24 mouse cellular contexts compared by ENCODE assay signal in genomic region chr6:126963426-126963825, GRCm38 (mm10). TPM values are rescaled to one million over a fixed set of nuclear protein-coding genes. Genes with fewer than 3 reads are reported as not detected.
DNase-seq lines count a peak whose midpoint lies in the region; TF ChIP-seq lines count a peak whose summit lies in the region.
"Had no signal": no experiment of that assay in that cellular context is flagged by ENCODE, and none has a peak within 500 bp of the region (broad histone marks: within the 10 kb centered on the region; RNA-seq: fewer than 3 reads in every experiment).

No protein-coding gene starts in this region.

- TF ChIP-seq CTCF in MEL (IDR thresholded peaks at IDR 0.05 in 2 of 3, conservative IDR thresholded peaks at IDR 0.05 in 1 of 3; ENCODE audit: control insufficient read depth in 1 of 3, insufficient read depth in 1 of 3, low read depth in 2 of 3, low read length in 3 of 3, poor library complexity in 1 of 3, severe bottlenecking in 1 of 3), result no peak

- 84% methylated on average over 9 of the region's 9 CpGs for WGBS in heart, embryonic 10.5 days

- H3K9me3 ChIP-seq in heart, embryonic 10.5 days, result no peaks in the 10 kb centered on the region
- H3K9me3 ChIP-seq in MEL (replicated peaks; ENCODE audit: insufficient read depth, low read length), result no peaks in the 10 kb centered on the region
- H3K9me3 ChIP-seq: embryonic facial prominence, embryonic 12.5 days; forebrain, embryonic 12.5 days; hindbrain, embryonic 15.5 days had no signal

- H3K27me3 ChIP-seq in heart, embryonic 10.5 days (ENCODE audit: insufficient read depth, poor library complexity, severe bottlenecking), result no peaks in the 10 kb centered on the region
- H3K27me3 ChIP-seq in MEL (ENCODE audit: control insufficient read depth in 1 of 2, insufficient read depth in 2 of 2, low read length in 2 of 2), result no peaks in the 10 kb centered on the region
- H3K27me3 ChIP-seq: embryonic facial prominence, embryonic 12.5 days; forebrain, embryonic 12.5 days; hindbrain, embryonic 15.5 days; Patski had no signal

- intact Hi-C loops in gastrocnemius, postnatal 36 days (cut with DNase I), result no loop called here
- intact Hi-C loops in heart, postnatal 10 days (cut with DNase I), result no loop called here

- peaks cover 3% of the 10 kb centered on the region; the same call in 1 of the 2 replicates for H3K36me3 ChIP-seq in heart, embryonic 10.5 days
- H3K36me3 ChIP-seq in MEL (ENCODE audit: control insufficient read depth in 1 of 2, insufficient read depth in 2 of 2, low read length in 2 of 2), result peaks cover 3 to 8% of the 10 kb centered on the region in 2 experiments
- H3K36me3 ChIP-seq: embryonic facial prominence, embryonic 12.5 days had no signal

- no peak for TF ChIP-seq POLR2A in MEL (IDR thresholded peaks at IDR 0.05; ENCODE audit: control insufficient read depth in 1 of 2, insufficient read depth in 1 of 2, low read depth in 1 of 2, low read length in 2 of 2, poor library complexity in 1 of 2)

- no peak overlapping the region for H3K4me3 ChIP-seq in heart, embryonic 10.5 days
- no peak overlapping the region for H3K4me3 ChIP-seq in MEL (ENCODE audit: control insufficient read depth in 1 of 2, insufficient read depth in 1 of 2, low read depth in 2 of 2, low read length in 2 of 2)
- H3K4me3 ChIP-seq: embryonic facial prominence, embryonic 12.5 days; forebrain, embryonic 12.5 days; hindbrain, embryonic 15.5 days had no signal

- H3K27ac ChIP-seq in heart, embryonic 10.5 days, result no peak overlapping the region
- peak overlapping the region; percentile 57; the same call in 1 of the 2 replicates for H3K27ac ChIP-seq in MEL (ENCODE audit: control insufficient read depth, low read depth, low read length)
- H3K27ac ChIP-seq: embryonic facial prominence, embryonic 12.5 days; forebrain, embryonic 12.5 days; hindbrain, embryonic 15.5 days had no signal

- TF ChIP-seq EP300 in MEL (IDR thresholded peaks at IDR 0.05; ENCODE audit: low read depth in 1 of 2, low read length in 2 of 2), result no peak

- H3K9ac ChIP-seq in MEL (ENCODE audit: control insufficient read depth, low read depth, low read length, poor library complexity, severe bottlenecking), result no peak overlapping the region
- H3K9ac ChIP-seq: embryonic facial prominence, embryonic 12.5 days; forebrain, embryonic 12.5 days; hindbrain, embryonic 15.5 days had no signal

- H3K79me2 ChIP-seq in MEL (ENCODE audit: control insufficient read depth, insufficient read depth, low read length, poor library complexity), result no peaks in the 10 kb centered on the region

- DNase-seq in gastrocnemius, adult 18-20 months (ENCODE audit: low spot score), result peak; percentile 21
- DNase-seq in gastrocnemius, postnatal 36 days, result no peak
- peak; percentile 36 to 55 for DNase-seq in heart, postnatal 10 days
- DNase-seq in heart, embryonic 10.5 days (ENCODE audit: low spot score), result no peak
- peak; percentile 13 for DNase-seq in MEL (ENCODE audit: low read depth, low spot score)
- DNase-seq in gastrocnemius, postnatal 25 days, result peak; percentile 26
- no peak for DNase-seq in adrenal gland, postnatal 36 days
- DNase-seq: adrenal gland, adult 2 months; adrenal gland, postnatal 25 days; cerebellum, adult 2 months; cerebellum, postnatal 10 days; heart, adult 11 months; kidney, adult 8-10 months had no signal

- peaks cover 23% of the 10 kb centered on the region for H3K4me1 ChIP-seq in heart, embryonic 10.5 days
- peaks cover 0 to 3% of the 10 kb centered on the region in 2 experiments; a peak in 2 of 4 replicates for H3K4me1 ChIP-seq in MEL (ENCODE audit: control insufficient read depth in 1 of 2, insufficient read depth in 2 of 2, low read length in 2 of 2)
- H3K4me1 ChIP-seq: embryonic facial prominence, embryonic 12.5 days; forebrain, embryonic 12.5 days; hindbrain, embryonic 15.5 days had no signal

- TF ChIP-seq RAD21 in MEL (IDR thresholded peaks at IDR 0.05; ENCODE audit: low read depth, low read length), result no peak

TF ChIP-seq in MEL, 35 proteins besides CTCF, POLR2A, EP300 and RAD21:
- TF ChIP-seq SIN3A (IDR thresholded peaks at IDR 0.05; ENCODE audit: low read length), result no peak
- TF ChIP-seq MAX (IDR thresholded peaks at IDR 0.05; ENCODE audit: low read length), result no peak
- TF ChIP-seq TCF12 (IDR thresholded peaks at IDR 0.05; ENCODE audit: low read depth, low read length), result no peak
- no peak for TF ChIP-seq MEF2A (IDR thresholded peaks at IDR 0.05; ENCODE audit: extremely low read depth, insufficient replicate concordance, low read depth, low read length, poor library complexity, severe bottlenecking)
- TF ChIP-seq ZNF384 (IDR thresholded peaks at IDR 0.05; ENCODE audit: low read depth, low read length), result no peak
- TF ChIP-seq GABPA (IDR thresholded peaks at IDR 0.05; ENCODE audit: low read depth, low read length), result no peak
- TF ChIP-seq CHD2 (IDR thresholded peaks at IDR 0.05; ENCODE audit: low read length), result no peak
- TF ChIP-seq USF2 (IDR thresholded peaks at IDR 0.05; ENCODE audit: borderline replicate concordance in 1 of 2, insufficient read depth in 1 of 2, low read depth in 1 of 2, low read length in 2 of 2), result no peak
- no peak for TF ChIP-seq ZC3H11A (IDR thresholded peaks at IDR 0.05; ENCODE audit: low read depth, low read length)

RNA-seq across cellular contexts. Expression of gene D6Wsu163e, which starts 23.7 kb away (rescaled TPM):
- total RNA-seq in gastrocnemius, adult 18-20 months (2021), result 1 to 10 TPM; 7.2 to 8.4 TPM
- 1 to 10 TPM; 6.3 to 8.4 TPM for total RNA-seq in gastrocnemius, postnatal 36 days (2021)
- total RNA-seq in heart, postnatal 10 days (2021), result 10 to 100 TPM; 12.9 to 14.7 TPM
- polyA plus RNA-seq in heart, embryonic 10.5 days (2016; fragmentation: Nextera tagmentation; extraction: Ambion mirVana), result 12.7 and 12.9 TPM in 2 replicates
- total RNA-seq in MEL (2012; rRNA removed), result 31.4 and 36.6 TPM in 2 replicates
- polyA plus RNA-seq in MEL (2012; ENCODE audit: insufficient read depth in 1 of 2, insufficient read length in 2 of 2, low read depth in 1 of 2, low replicate concordance in 2 of 2, missing spikeins in 1 of 2), result 10 to 100 TPM in 1 of 2 experiments, not detected in 1; 28.4 TPM
- total RNA-seq in gastrocnemius, postnatal 25 days (2021), result 1 to 10 TPM; 9.0 to 9.4 TPM
- total RNA-seq in adrenal gland, postnatal 36 days (2021), result 10 to 100 TPM; 21.4 to 21.5 TPM

RNA-seq across cellular contexts. Expression of gene Rad51ap1, which starts 24.0 kb away (rescaled TPM):
- under 1 TPM in 1 of 2 experiments, not detected in 1; 0.11 TPM for total RNA-seq in gastrocnemius, adult 18-20 months (2021)
- total RNA-seq in gastrocnemius, postnatal 36 days (2021), result under 1 TPM; 0.47 to 0.64 TPM
- 10 to 100 TPM in 1 of 2 experiments, 1 to 10 TPM in 1; 8.6 to 10.0 TPM for total RNA-seq in heart, postnatal 10 days (2021)
- polyA plus RNA-seq in heart, embryonic 10.5 days (2016; fragmentation: Nextera tagmentation; extraction: Ambion mirVana), result 42.4 and 53.0 TPM in 2 replicates
- 52.8 and 55.2 TPM in 2 replicates for total RNA-seq in MEL (2012; rRNA removed)
- polyA plus RNA-seq in MEL (2012; ENCODE audit: insufficient read depth in 1 of 2, insufficient read length in 2 of 2, low read depth in 1 of 2, low replicate concordance in 2 of 2, missing spikeins in 1 of 2), result 100 to 1,000 TPM in 1 of 2 experiments, not detected in 1; 108 TPM
- under 1 TPM; 0.74 to 0.78 TPM for total RNA-seq in gastrocnemius, postnatal 25 days (2021)
- total RNA-seq in adrenal gland, postnatal 36 days (2021), result 1 to 10 TPM; 2.1 to 2.3 TPM

RNA-seq across cellular contexts. Expression of gene Dyrk4, which starts 41.8 kb away (rescaled TPM):
- not detected for total RNA-seq in gastrocnemius, adult 18-20 months (2021)
- not detected for total RNA-seq in gastrocnemius, postnatal 36 days (2021)
- total RNA-seq in heart, postnatal 10 days (2021), result not detected
- polyA plus RNA-seq in heart, embryonic 10.5 days (2016; fragmentation: Nextera tagmentation; extraction: Ambion mirVana), result not detected in 2 replicates
- not detected in 2 replicates for total RNA-seq in MEL (2012; rRNA removed)
- polyA plus RNA-seq in MEL (2012; ENCODE audit: insufficient read depth in 1 of 2, insufficient read length in 2 of 2, low read depth in 1 of 2, low replicate concordance in 2 of 2, missing spikeins in 1 of 2), result under 1 TPM in 1 of 2 experiments, not detected in 1; 0.08 TPM
- total RNA-seq in gastrocnemius, postnatal 25 days (2021), result not detected
- total RNA-seq in adrenal gland, postnatal 36 days (2021), result under 1 TPM in 1 of 2 experiments, not detected in 1; 0.26 TPM
- total RNA-seq: adrenal gland, adult 2 months; adrenal gland, postnatal 25 days had no signal
- polyA plus RNA-seq: adrenal gland, adult 2 months; forebrain, embryonic 12.5 days; forebrain, embryonic 16.5 days; hindbrain, embryonic 11.5 days; hindbrain, embryonic 15.5 days; intestine, embryonic 16.5 days; kidney, embryonic 16.5 days; Patski had no signal

RNA-seq across cellular contexts. Expression of gene Fgf6, which starts 52.0 kb away (rescaled TPM):
- total RNA-seq in gastrocnemius, adult 18-20 months (2021), result 1 to 10 TPM; 2.6 to 3.5 TPM
- 1 to 10 TPM; 5.0 to 9.3 TPM for total RNA-seq in gastrocnemius, postnatal 36 days (2021)
- under 1 TPM; 0.15 to 0.22 TPM for total RNA-seq in heart, postnatal 10 days (2021)
- 0.24 and 0.30 TPM in 2 replicates for polyA plus RNA-seq in heart, embryonic 10.5 days (2016; fragmentation: Nextera tagmentation; extraction: Ambion mirVana)
- total RNA-seq in MEL (2012; rRNA removed), result not detected in 2 replicates
- polyA plus RNA-seq in MEL (2012; ENCODE audit: insufficient read depth in 1 of 2, insufficient read length in 2 of 2, low read depth in 1 of 2, low replicate concordance in 2 of 2, missing spikeins in 1 of 2), result not detected
- total RNA-seq in gastrocnemius, postnatal 25 days (2021), result 1 to 10 TPM; 3.8 to 5.8 TPM
- total RNA-seq in adrenal gland, postnatal 36 days (2021), result not detected
- total RNA-seq: adrenal gland, adult 2 months; adrenal gland, postnatal 25 days had no signal
- polyA plus RNA-seq: activated CD4-positive, CD25-positive, alpha-beta regulatory T cell, adult 4 months; adrenal gland, adult 2 months; C2C12; cerebellum, adult 2 months; forebrain, embryonic 12.5 days; forebrain, embryonic 16.5 days; frontal cortex, adult 2 months; intestine, embryonic 16.5 days; Patski had no signal

Comparison
In these comparisons a context has a peak if more than half of its experiments do, and no peak if none do; other contexts are left out.
1. DNase-seq: peak in gastrocnemius, adult 18-20 months (single experiment), heart, postnatal 10 days (2 of 2), MEL (single experiment) and gastrocnemius, postnatal 25 days (single experiment); none in gastrocnemius, postnatal 36 days (0 of 2), heart, embryonic 10.5 days (single experiment) and adrenal gland, postnatal 36 days (0 of 2).